Mouse (Mus musculus) forebrain, embryonic 14.5 days (tissue): ENCODE measurements around the gene Ppp6r2. TPM values are rescaled to one million over a fixed set of nuclear protein-coding genes. Genes with fewer than 3 reads are reported as not detected.

ENCODE experiments used
- ATAC-seq: fragments of 200-750 bp; cut with Nextera tagmentation; 2 replicates; pipeline ENCODE4 v1.8.0; 2017; ENCODE audit warnings: mild to moderate bottlenecking, moderate library complexity
- DNase-seq: peaks from one replicate; pipeline ENCODE4 v3.0.0-alpha.2; 2015; ENCODE audit warnings: low spot score
- H3K27ac ChIP-seq: fragments of 300-500 bp; sonication (generic); 2 replicates; pipeline ENCODE4 v1.5.1; 2014; ENCODE audit warnings: low read depth, mild to moderate bottlenecking, control low read depth, low read length, moderate library complexity
- H3K27me3 ChIP-seq: fragments of 300-500 bp; sonication (generic); replicated peaks from 2 replicates; pipeline ENCODE4 v1.6.1; 2014; ENCODE audit warnings: low read length, control low read depth, mixed read lengths; ENCODE audit not compliant: control insufficient read depth, insufficient read depth
- H3K36me3 ChIP-seq: fragments of 300-500 bp; sonication (generic); 2 replicates; pipeline ENCODE4 v1.6.1; 2014; ENCODE audit warnings: low read length, control low read depth; ENCODE audit not compliant: control insufficient read depth, insufficient read depth
- H3K4me1 ChIP-seq: fragments of 300-500 bp; sonication (generic); 2 replicates; pipeline ENCODE4 v1.6.1; 2014; ENCODE audit warnings: antibody characterized with exemption, low read length, control low read depth; ENCODE audit not compliant: control insufficient read depth, insufficient read depth
- H3K4me2 ChIP-seq: fragments of 300-500 bp; sonication (generic); 2 replicates; pipeline ENCODE4 v1.6.1; 2014; ENCODE audit warnings: mild to moderate bottlenecking, control low read depth, low read length
- H3K4me3 ChIP-seq: fragments of 300-500 bp; sonication (generic); 2 replicates; pipeline ENCODE4 v1.5.1; 2014; ENCODE audit warnings: low read depth, low read length, control low read depth
- H3K9ac ChIP-seq: fragments of 300-500 bp; sonication (generic); 2 replicates; pipeline ENCODE4 v1.6.1; 2014; ENCODE audit warnings: mild to moderate bottlenecking, low read length, control low read depth, moderate library complexity
- H3K9me3 ChIP-seq: fragments of 300-500 bp; sonication (generic); replicated peaks from 2 replicates; pipeline ENCODE4 v1.6.1; 2016; ENCODE audit warnings: low read length, control low read depth, mixed read lengths; ENCODE audit not compliant: control insufficient read depth
- WGBS: fragments of 180-500 bp; shearing (Covaris S2); extraction: QIAGEN DNeasy Blood & Tissue Kit; methylation state at CpG from one replicate; pipeline ENCODE4 v1.1.7; 2014; 5-methylcytosine and 5-hydroxymethylcytosine counted together
- microRNA-seq: library from miRNA; unstranded; fragments of <30 nt; microRNA quantifications from one replicate; pipeline ENCODE4, GENCODE M21; 2016
- polyA plus RNA-seq: library from polyadenylated mRNA; unstranded; fragments of >200 nt; fragmentation: Nextera tagmentation; extraction: Ambion mirVana; gene quantifications from 2 replicates; pipeline ENCODE4 v1.2.1, GENCODE M21; 2014

Ppp6r2 gene
- polyA plus RNA-seq, 1 experiment from 2014 or later: 69.4 TPM

- no peak for DNase-seq
- no peak overlapping the region for H3K4me3 ChIP-seq
- no peak overlapping the region for H3K4me2 ChIP-seq
- no peaks in the 10 kb centered on the region for H3K9me3 ChIP-seq
- H3K36me3 ChIP-seq: no peaks in the 10 kb centered on the region
- no peak for ATAC-seq
- H3K4me1 ChIP-seq: no peaks in the 10 kb centered on the region
- no peaks in the 10 kb centered on the region for H3K27me3 ChIP-seq
- no peak overlapping the region for H3K9ac ChIP-seq
- H3K27ac ChIP-seq: no peak overlapping the region
- WGBS: 87% methylated on average over 14 of the region's 14 CpGs
These were observed 125.1 kb downstream of the Ppp6r2 start for GRCm38 (mm10) chr15:89336422-89336821.

Small RNA genes lying within 50 kb of the gene (microRNA-seq; reads per million reads assigned to microRNA genes)
- 3.3 reads per million, percentile 18 among the genes with 10 or more reads in this experiment for gene Mir6958
- not detected for gene Mir6959
- gene Mir7118: 0.40 reads per million

Other genes with a start within 250 kb of the Ppp6r2 start
- gene Mlc1, start 232.5 kb upstream of the Ppp6r2 start, polyA plus RNA-seq: 20.5 and 22.9 TPM in 2 replicates
- not detected in 2 replicates for gene Mov10l1, start 228.6 kb upstream of the Ppp6r2 start, polyA plus RNA-seq
- 2.3 and 2.7 TPM in 2 replicates for gene Panx2, start 151.8 kb upstream of the Ppp6r2 start, polyA plus RNA-seq
- 39.7 and 40.3 TPM in 2 replicates for gene Trabd, start 136.4 kb upstream of the Ppp6r2 start, polyA plus RNA-seq
- 20.9 and 24.7 TPM in 2 replicates for gene Selenoo, start 122.5 kb upstream of the Ppp6r2 start, polyA plus RNA-seq
- 15.9 and 17.0 TPM in 2 replicates for gene Tubgcp6, start 88.4 kb upstream of the Ppp6r2 start, polyA plus RNA-seq
- 18.4 and 25.4 TPM in 2 replicates for gene Hdac10, start 82.9 kb upstream of the Ppp6r2 start, polyA plus RNA-seq
- 4.8 and 5.1 TPM in 2 replicates for gene Mapk12, start 70.8 kb upstream of the Ppp6r2 start, polyA plus RNA-seq
- gene Mapk11, start 61.9 kb upstream of the Ppp6r2 start, polyA plus RNA-seq: 28.1 and 30.1 TPM in 2 replicates
- 101 TPM in 2 replicates for gene Plxnb2, start 30.8 kb upstream of the Ppp6r2 start, polyA plus RNA-seq
- 39.0 and 49.2 TPM in 2 replicates for gene Dennd6b, start 15.1 kb upstream of the Ppp6r2 start, polyA plus RNA-seq
- gene Sbf1, start 103.8 kb downstream of the Ppp6r2 start, polyA plus RNA-seq: 61.8 and 82.8 TPM in 2 replicates
- not detected in 2 replicates for gene Adm2, start 111.2 kb downstream of the Ppp6r2 start, polyA plus RNA-seq
- not detected in 2 replicates for gene Miox, start 122.8 kb downstream of the Ppp6r2 start, polyA plus RNA-seq
- 19.9 and 22.1 TPM in 2 replicates for gene Lmf2, start 144.1 kb downstream of the Ppp6r2 start, polyA plus RNA-seq
- gene Ncaph2, start 144.2 kb downstream of the Ppp6r2 start, polyA plus RNA-seq: 132 and 141 TPM in 2 replicates
- 14.7 and 16.4 TPM in 2 replicates for gene Sco2, start 162.3 kb downstream of the Ppp6r2 start, polyA plus RNA-seq
- gene Tymp, start 165.5 kb downstream of the Ppp6r2 start, polyA plus RNA-seq: 2.4 and 2.8 TPM in 2 replicates
- 2.8 and 2.9 TPM in 2 replicates for gene Odf3b, start 167.7 kb downstream of the Ppp6r2 start, polyA plus RNA-seq
- gene Klhdc7b, start 173.4 kb downstream of the Ppp6r2 start, polyA plus RNA-seq: not detected in 2 replicates
- not detected in 2 replicates for gene Syce3, start 198.9 kb downstream of the Ppp6r2 start, polyA plus RNA-seq
- gene Cpt1b, start 214.3 kb downstream of the Ppp6r2 start, polyA plus RNA-seq: 0.79 and 0.89 TPM in 2 replicates
- gene C730034F03Rik, start 218.0 kb downstream of the Ppp6r2 start, polyA plus RNA-seq: 1.3 and 2.0 TPM in 2 replicates
- gene Gm44502, start 218.1 kb downstream of the Ppp6r2 start, polyA plus RNA-seq: not detected in 2 replicates
- gene Chkb, start 218.4 kb downstream of the Ppp6r2 start, polyA plus RNA-seq: 59.3 and 66.3 TPM in 2 replicates
- gene Mapk8ip2, start 242.4 kb downstream of the Ppp6r2 start, polyA plus RNA-seq: 32.1 and 45.0 TPM in 2 replicates